Mouse (Mus musculus): ENCODE measurements around the gene Cacna2d1.
A peak's percentile ranks its signal among the peaks of the same experiment; 100 is the strongest.

Cacna2d1 gene

GRCm38 (mm10) chr5:16414693-16415092 lies 480.2 kb downstream of the Cacna2d1 start:
- DNase-seq (ENCODE audit: low spot score in 2 of 2): no peak

GRCm38 (mm10) chr5:16417996-16418395 lies 483.5 kb downstream of the Cacna2d1 start:
- peak in 1 of 2 experiments; percentile 6 for DNase-seq (ENCODE audit: low spot score in 2 of 2)

- DNase-seq (ENCODE audit: low spot score in 2 of 2): no peak
Measured at GRCm38 (mm10) chr5:16418504-16418903, 484.0 kb downstream of the Cacna2d1 start.
